Mouse (Mus musculus) heart, embryonic 10.5 days (tissue): Measurements from ENCODE around the gene Wbp1l. TPM values are rescaled to one million over a fixed set of nuclear protein-coding genes. Genes with fewer than 3 reads are reported as not detected.
A peak's percentile ranks its signal among the peaks of the same experiment; 100 is the strongest.
"Not testable (repeated sequence)": the region's sequence is repeated elsewhere in the genome, so short reads cannot be mapped to it uniquely, and the experiment has no call there.

Experiments used
- DNase-seq: peaks from one replicate; pipeline ENCODE4 v3.0.0-alpha.2; 2017; ENCODE audit warnings: low spot score
- H3K27ac ChIP-seq: fragments of 300-500 bp; sonication (generic); 2 replicates; pipeline ENCODE4 v1.5.1; 2016; ENCODE audit warnings: mild to moderate bottlenecking
- H3K27me3 ChIP-seq: fragments of 300-500 bp; sonication (generic); 2 replicates; pipeline ENCODE4 v1.6.1; 2016; ENCODE audit warnings: mild to moderate bottlenecking; ENCODE audit not compliant: poor library complexity, insufficient read depth, severe bottlenecking
- H3K36me3 ChIP-seq: fragments of 300-500 bp; sonication (generic); 2 replicates; pipeline ENCODE4 v1.6.1; 2016; ENCODE audit warnings: mild to moderate bottlenecking, moderate library complexity
- H3K4me1 ChIP-seq: fragments of 300-500 bp; sonication (generic); 2 replicates; pipeline ENCODE4 v1.6.1; 2016; ENCODE audit warnings: mild to moderate bottlenecking
- H3K4me3 ChIP-seq: fragments of 300-500 bp; sonication (generic); 2 replicates; pipeline ENCODE4 v1.5.1; 2016; ENCODE audit warnings: mild to moderate bottlenecking, moderate library complexity
- H3K9me3 ChIP-seq: fragments of 300-500 bp; sonication (generic); 2 replicates; pipeline ENCODE4 v1.6.1; 2016; ENCODE audit warnings: mild to moderate bottlenecking, moderate library complexity
- WGBS: fragments of 180-500 bp; shearing (Covaris S2); methylation state at CpG from one replicate; pipeline ENCODE4 v1.1.7; 2016; 5-methylcytosine and 5-hydroxymethylcytosine counted together
- polyA plus RNA-seq: library from polyadenylated mRNA; unstranded; fragments of >200 nt; fragmentation: Nextera tagmentation; extraction: Ambion mirVana; gene quantifications from 2 replicates; pipeline ENCODE4 v1.2.1, GENCODE M21; 2016

The Wbp1l gene
- polyA plus RNA-seq, result 53.9 and 61.8 TPM in 2 replicates

DNA sequence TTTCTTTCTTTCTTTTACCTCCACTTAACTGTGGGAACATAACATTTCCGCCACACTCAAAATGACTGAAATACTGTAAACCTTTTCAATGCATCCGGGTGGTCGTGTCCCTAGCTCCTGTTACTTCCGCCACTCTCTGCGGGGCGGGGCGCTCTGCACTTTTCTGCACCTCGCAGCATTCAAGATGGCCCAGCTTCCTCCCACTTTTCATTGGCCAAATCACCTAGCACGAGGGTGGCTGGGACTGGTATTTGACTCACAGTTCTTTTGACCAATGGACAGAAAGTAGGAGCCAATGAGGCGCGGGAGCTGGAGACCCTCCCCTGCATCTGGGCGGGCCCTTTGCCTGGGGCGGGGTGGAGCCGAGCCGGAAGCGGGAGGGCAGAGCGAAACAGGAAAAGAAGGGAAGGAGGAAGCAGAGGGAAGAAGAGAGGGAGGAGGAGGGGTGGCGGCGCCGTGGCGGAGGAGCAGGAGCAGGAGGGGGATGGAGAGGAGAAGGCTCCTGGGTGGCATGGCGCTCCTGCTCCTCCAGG is at the start of gene Wbp1l:
Gene Wbp1l (plus strand): TSS at position 365 of the 533 bp plus-strand sequence.
- Histone ChIP-seq H3K36me3 (peaks cover 30% of the 10 kb centered on the region), H3K27ac (peak within 1 kb of the TSS; percentile 89)

DNA sequence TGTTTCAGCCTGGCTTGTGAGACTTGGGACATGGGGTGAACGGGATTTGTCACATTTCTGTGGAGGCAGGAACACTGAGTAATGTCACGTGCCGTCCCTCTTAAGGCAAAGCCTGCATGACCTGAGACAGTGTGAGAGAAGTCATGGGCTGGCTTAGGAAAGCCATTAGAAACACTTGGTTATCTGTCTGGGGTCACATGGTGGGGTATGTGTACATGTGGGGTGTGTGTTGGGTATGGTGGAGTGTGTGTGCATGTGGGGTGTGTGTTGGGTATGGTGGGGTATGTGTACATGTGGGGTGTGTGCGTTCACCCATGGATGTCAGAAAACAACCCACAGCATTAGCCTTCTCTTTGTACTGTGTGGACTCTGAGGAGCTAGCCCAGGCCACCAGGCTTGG is 48.5 kb upstream of the Wbp1l start:
- H3K27ac ChIP-seq, result no peak overlapping the region
- H3K27me3 ChIP-seq, result no peaks in the 10 kb centered on the region
- 92% methylated on average over 4 of the region's 4 CpGs for WGBS
- no peaks in the 10 kb centered on the region for H3K9me3 ChIP-seq
- DNase-seq, result no peak
- H3K4me1 ChIP-seq, result peaks cover 19% of the 10 kb centered on the region
- H3K36me3 ChIP-seq, result peaks cover 42% of the 10 kb centered on the region
- no peak overlapping the region for H3K4me3 ChIP-seq

More for the DNA sequence above, at the start of gene Wbp1l:
- Histone ChIP-seq H3K9me3 (no peaks in the 10 kb centered on the region), H3K27me3 (no peaks in the 10 kb centered on the region), H3K4me3 (peak within 1 kb of the TSS; percentile 94), H3K4me1 (peaks cover 22% of the 10 kb centered on the region)
- peak; percentile 100 for DNase-seq
- under 1% methylated on average over 22 of the region's 22 CpGs for WGBS

DNA sequence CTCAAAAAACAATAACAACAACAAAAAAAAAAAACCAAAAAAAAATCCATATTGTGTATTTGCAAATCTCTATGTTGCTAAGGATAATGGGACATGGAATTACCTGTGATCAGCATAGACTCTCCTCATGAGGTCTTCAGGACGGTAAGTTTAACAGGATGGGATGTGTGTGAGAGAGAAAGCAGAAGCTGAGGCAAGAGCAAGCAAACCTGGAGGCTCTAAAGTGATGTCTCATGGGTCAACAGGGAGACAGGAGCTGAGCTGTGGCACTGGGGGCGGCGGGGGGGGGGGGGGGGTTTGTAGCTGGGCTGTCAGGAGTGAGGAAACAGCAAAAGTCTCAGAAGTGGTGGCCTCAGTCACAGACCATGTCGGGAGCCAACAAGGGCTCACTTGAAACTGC is 46.4 kb upstream of the Wbp1l start:
- 87% methylated on average over 3 of the region's 4 CpGs for WGBS
- Histone ChIP-seq H3K4me3 (no peak overlapping the region), H3K36me3 (peaks cover 51% of the 10 kb centered on the region), H3K4me1 (peaks cover 13% of the 10 kb centered on the region), H3K27ac (no peak overlapping the region), H3K9me3 (no peaks in the 10 kb centered on the region), H3K27me3 (no peaks in the 10 kb centered on the region)
- DNase-seq, result no peak

- Histone ChIP-seq H3K4me1 (peaks cover 11% of the 10 kb centered on the region), H3K4me3 (no peak overlapping the region), H3K27ac (no peak overlapping the region), H3K36me3 (peaks cover 52% of the 10 kb centered on the region), H3K27me3 (no peaks in the 10 kb centered on the region), H3K9me3 (no peaks in the 10 kb centered on the region)
- DNase-seq, result peak; percentile 81
- 51% methylated on average over 11 of the region's 11 CpGs for WGBS
These were observed 45.3 kb upstream of the Wbp1l start for GRCm38 (mm10) chr19:46553541-46553955.

GRCm38 (mm10) chr19:46558009-46558408 is 40.9 kb upstream of the Wbp1l start:
- no peaks in the 10 kb centered on the region for H3K27me3 ChIP-seq
- peaks cover 26% of the 10 kb centered on the region for H3K36me3 ChIP-seq
- H3K4me3 ChIP-seq, result no peak overlapping the region
- no peak for DNase-seq
- H3K27ac ChIP-seq, result no peak overlapping the region
- WGBS, result 72% methylated on average over 8 of the region's 8 CpGs
- peaks cover 24% of the 10 kb centered on the region for H3K4me1 ChIP-seq
- no peaks in the 10 kb centered on the region for H3K9me3 ChIP-seq

DNA sequence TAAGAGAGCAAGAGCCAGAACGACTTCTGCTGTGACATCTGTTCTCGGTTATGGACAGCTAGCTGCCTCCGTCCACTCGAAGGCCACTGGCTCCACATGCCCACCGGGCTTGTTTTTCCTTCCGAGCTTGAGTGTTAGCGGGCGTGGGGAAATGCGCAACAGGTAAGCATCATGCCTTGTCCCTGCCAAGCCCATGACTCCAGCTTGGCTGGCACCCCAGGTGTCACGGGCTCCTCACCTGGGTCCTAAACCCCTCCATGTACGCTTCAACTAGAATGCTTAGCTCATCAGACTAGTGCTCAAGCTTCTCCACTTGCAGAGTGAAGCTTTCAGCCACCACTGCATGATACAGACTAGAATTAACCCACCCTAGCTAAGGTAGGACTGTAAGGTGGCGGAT is 40.3 kb upstream of the Wbp1l start:
- H3K27ac ChIP-seq, result no peak overlapping the region
- 66% methylated on average over 12 of the region's 12 CpGs for WGBS
- no peak for DNase-seq
- no peaks in the 10 kb centered on the region for H3K27me3 ChIP-seq
- no peaks in the 10 kb centered on the region for H3K9me3 ChIP-seq
- peaks cover 26% of the 10 kb centered on the region for H3K36me3 ChIP-seq
- no peak overlapping the region for H3K4me3 ChIP-seq
- peaks cover 28% of the 10 kb centered on the region for H3K4me1 ChIP-seq

DNA sequence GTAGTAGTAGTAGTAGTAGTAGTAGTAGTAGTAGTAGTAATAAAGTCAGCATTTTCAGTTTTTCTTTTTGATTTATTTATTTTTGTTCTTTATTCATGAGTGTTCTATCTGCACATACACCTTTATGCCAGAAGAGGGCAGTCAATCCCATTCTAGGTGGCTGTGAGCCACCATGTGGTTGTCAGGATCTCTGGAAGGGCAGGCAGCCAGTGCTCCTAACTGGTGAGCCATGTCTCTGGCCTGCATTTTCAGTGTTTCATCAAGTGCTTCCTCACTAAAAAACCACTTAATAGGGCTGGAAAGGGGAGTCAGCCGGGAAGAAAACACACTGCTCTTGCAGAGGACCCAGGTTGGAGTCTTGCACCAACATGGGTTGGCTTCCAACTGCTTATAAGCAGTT is 36.8 kb upstream of the Wbp1l start:
- Histone ChIP-seq H3K36me3 (peaks cover 18% of the 10 kb centered on the region), H3K4me3 (no peak overlapping the region), H3K27me3 (no peaks in the 10 kb centered on the region), H3K4me1 (peaks cover 28% of the 10 kb centered on the region), H3K27ac (peak overlapping the region; percentile 64), H3K9me3 (no peaks in the 10 kb centered on the region)
- no peak for DNase-seq
- WGBS, result 31% methylated on average over 1 of the region's 1 CpGs

- no peaks in the 10 kb centered on the region for H3K9me3 ChIP-seq
- H3K27me3 ChIP-seq, result no peaks in the 10 kb centered on the region
- DNase-seq, result no peak
- H3K4me3 ChIP-seq, result no peak overlapping the region
- H3K27ac ChIP-seq, result peak overlapping the region; percentile 70
- peaks cover 17% of the 10 kb centered on the region for H3K36me3 ChIP-seq
- H3K4me1 ChIP-seq, result peaks cover 28% of the 10 kb centered on the region
- WGBS, result 68% methylated on average over 14 of the region's 14 CpGs
These were observed 36.0 kb upstream of the Wbp1l start for GRCm38 (mm10) chr19:46562581-46563515.

- H3K36me3 ChIP-seq, result peaks cover 14% of the 10 kb centered on the region
- WGBS, result 72% methylated on average over 4 of the region's 4 CpGs
- no peaks in the 10 kb centered on the region for H3K27me3 ChIP-seq
- no peaks in the 10 kb centered on the region for H3K9me3 ChIP-seq
- H3K4me1 ChIP-seq, result peaks cover 28% of the 10 kb centered on the region
- DNase-seq, result no peak
- peak overlapping the region; percentile 70; the same call in 1 of the 2 replicates for H3K27ac ChIP-seq
- H3K4me3 ChIP-seq, result no peak overlapping the region
These were observed 35.3 kb upstream of the Wbp1l start for GRCm38 (mm10) chr19:46563603-46564002.

DNA sequence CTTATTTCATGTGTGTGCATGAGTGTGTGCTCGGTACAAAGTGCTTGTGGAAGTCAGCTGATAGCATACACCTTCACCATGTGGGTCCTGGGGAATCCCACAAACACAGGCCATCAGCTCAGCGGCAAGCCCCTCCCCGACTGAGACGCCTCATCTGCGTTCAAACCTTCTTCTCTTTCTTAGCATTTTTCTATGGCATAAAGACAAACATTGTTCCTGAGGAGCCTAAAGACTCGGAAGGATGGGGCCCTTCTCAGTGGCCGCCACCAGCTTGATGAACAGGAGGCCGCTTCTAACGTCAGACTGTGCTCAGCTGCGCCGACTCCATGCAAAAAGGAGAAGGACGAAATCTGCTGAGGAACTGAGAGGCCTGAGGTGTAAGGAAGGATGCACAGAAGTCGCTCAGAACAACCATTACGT is 34.8 kb upstream of the Wbp1l start:
- no peak for DNase-seq
- Histone ChIP-seq H3K4me1 (peaks cover 23% of the 10 kb centered on the region), H3K27ac (peak overlapping the region; percentile 70; the same call in 1 of the 2 replicates), H3K36me3 (peaks cover 13% of the 10 kb centered on the region), H3K4me3 (no peak overlapping the region), H3K27me3 (no peaks in the 10 kb centered on the region), H3K9me3 (no peaks in the 10 kb centered on the region)
- WGBS, result 78% methylated on average over 14 of the region's 14 CpGs

GRCm38 (mm10) chr19:46571211-46571877 is 27.5 kb upstream of the Wbp1l start:
- peaks cover 40% of the 10 kb centered on the region for H3K4me1 ChIP-seq
- not testable (repeated sequence) for DNase-seq, H3K9me3 ChIP-seq, H3K27ac ChIP-seq, H3K27me3 ChIP-seq, H3K36me3 ChIP-seq
- 82% methylated on average over 3 of the region's 3 CpGs for WGBS
- peak overlapping the region; percentile 91 for H3K4me3 ChIP-seq

GRCm38 (mm10) chr19:46571878-46572244 is 27.0 kb upstream of the Wbp1l start:
- WGBS, result 36% methylated on average over 10 of the region's 10 CpGs
- DNase-seq, result no peak

GRCm38 (mm10) chr19:46572548-46572947 is 26.3 kb upstream of the Wbp1l start:
- WGBS, result under 1% methylated on average over 17 of the region's 17 CpGs
- Histone ChIP-seq H3K9me3 (no peaks in the 10 kb centered on the region), H3K36me3 (peaks cover 2% of the 10 kb centered on the region; the same call in 1 of the 2 replicates), H3K4me1 (peaks cover 40% of the 10 kb centered on the region), H3K4me3 (peak overlapping the region; percentile 91), H3K27ac (peak overlapping the region; percentile 90), H3K27me3 (no peaks in the 10 kb centered on the region)
- no peak for DNase-seq

More at GRCm38 (mm10) chr19:46571878-46572244, 27.0 kb upstream of the Wbp1l start:
- Histone ChIP-seq H3K27me3 (no peaks in the 10 kb centered on the region), H3K36me3 (peaks cover 5% of the 10 kb centered on the region; the same call in 1 of the 2 replicates), H3K27ac (peak overlapping the region; percentile 90; the same call in 1 of the 2 replicates), H3K9me3 (no peaks in the 10 kb centered on the region), H3K4me1 (peaks cover 40% of the 10 kb centered on the region), H3K4me3 (peak overlapping the region; percentile 91)
